Comparison of ENCODE assay signal across 1 mouse cellular context in the genomic region with DNA sequence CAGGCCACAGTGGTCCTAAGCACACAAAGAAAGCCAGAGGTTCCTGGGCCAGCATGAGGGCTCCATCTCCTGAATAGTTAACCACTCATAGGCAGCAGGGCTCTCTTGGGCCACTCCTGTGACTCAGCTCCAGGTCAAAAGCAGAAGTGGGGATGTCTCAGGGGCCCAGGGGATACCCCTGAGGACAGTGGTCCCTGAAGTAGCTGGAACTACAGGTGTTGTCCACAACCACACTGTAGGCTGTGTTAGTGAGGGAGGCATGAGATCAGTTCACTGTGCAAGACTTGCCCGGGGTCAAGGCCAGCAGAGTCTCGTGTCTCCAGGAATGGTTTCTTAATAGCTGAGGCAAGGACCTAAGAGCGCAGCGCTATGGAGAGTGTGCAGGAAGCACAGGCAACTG.
TF ChIP-seq lines count a peak whose summit lies in the region.

No protein-coding gene starts in this region.

TF ChIP-seq in CH12.LX, 34 proteins besides CTCF, POLR2A, EP300 and RAD21:
- TF ChIP-seq ETS1 (conservative IDR thresholded peaks at IDR 0.05; ENCODE audit: low read depth, low read length): peak; percentile 88
- TF ChIP-seq JUN (IDR thresholded peaks at IDR 0.05; ENCODE audit: insufficient read depth, low read depth, low read length): peak; percentile 33; the same call in 1 of the 2 replicates
- no peak for TF ChIP-seq USF2 (conservative IDR thresholded peaks at IDR 0.05; ENCODE audit: low read depth, low read length)
- no peak for TF ChIP-seq MAX (IDR thresholded peaks at IDR 0.05; ENCODE audit: low read length)
- TF ChIP-seq TCF12 (IDR thresholded peaks at IDR 0.05; ENCODE audit: low read depth, low read length): peak; percentile 90
- TF ChIP-seq IRF4 (IDR thresholded peaks at IDR 0.05; ENCODE audit: low read depth, low read length): peak; percentile 94
- TF ChIP-seq JUND (conservative IDR thresholded peaks at IDR 0.05; ENCODE audit: low read depth, low read length): 0 out of 2 replicates have a peak, but pooled peaks have one; percentile 25
- 0 out of 2 replicates have a peak, but pooled peaks have one; percentile 45 for TF ChIP-seq KAT2A (IDR thresholded peaks at IDR 0.05; ENCODE audit: insufficient replicate concordance, low read length)
- TF ChIP-seq BHLHE40 (IDR thresholded peaks at IDR 0.05; ENCODE audit: low read depth, low read length): peak; percentile 87
- TF ChIP-seq CHD2 (IDR thresholded peaks at IDR 0.05; ENCODE audit: low read length): 0 out of 2 replicates have a peak, but pooled peaks have one; percentile 11
- TF ChIP-seq E2F4 (IDR thresholded peaks at IDR 0.05; ENCODE audit: insufficient replicate concordance, low read depth, low read length): no peak
- TF ChIP-seq POLR2AphosphoS2 (IDR thresholded peaks at IDR 0.05; ENCODE audit: low read depth, low read length): no peak
- TF ChIP-seq ZMIZ1 (IDR thresholded peaks at IDR 0.05; ENCODE audit: low read depth, low read length): no peak
- no peak for TF ChIP-seq RCOR1 (conservative IDR thresholded peaks at IDR 0.05; ENCODE audit: low read depth, low read length)
- no peak for TF ChIP-seq MXI1 (IDR thresholded peaks at IDR 0.05; ENCODE audit: low read depth, low read length)
- no peak for TF ChIP-seq ZKSCAN1 (IDR thresholded peaks at IDR 0.05; ENCODE audit: borderline replicate concordance, low read depth, low read length)
- TF ChIP-seq MEF2A (IDR thresholded peaks at IDR 0.05; ENCODE audit: borderline replicate concordance, low read depth, low read length): peak; percentile 30; the same call in 1 of the 2 replicates
- no peak for TF ChIP-seq GABPA (IDR thresholded peaks at IDR 0.05; ENCODE audit: insufficient replicate concordance, low read depth, low read length)
- peak; percentile 72; the same call in 1 of the 2 replicates for TF ChIP-seq MAFK (IDR thresholded peaks at IDR 0.05; ENCODE audit: insufficient replicate concordance, low read length)
TF ChIP-seq in CH12.LX: peak in this region for 10.
